Mouse (Mus musculus): ENCODE measurements around the gene Card14.

DNA sequence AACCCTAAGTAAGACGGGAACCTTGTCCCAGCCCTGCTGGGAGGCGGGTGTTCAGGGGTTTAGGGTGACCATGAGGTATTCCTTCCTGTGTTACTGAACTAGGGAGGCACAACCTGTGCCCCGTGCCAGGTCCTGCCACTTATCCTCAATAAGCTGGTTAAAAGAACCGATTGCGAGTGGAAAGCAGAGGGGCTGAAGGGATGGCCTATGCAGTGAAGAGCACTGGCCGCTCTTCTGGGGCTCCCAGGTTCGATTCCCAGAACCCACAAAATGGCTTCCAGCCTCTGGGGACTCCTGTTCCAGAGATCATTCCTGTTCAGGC, 85.9 kb downstream of the Card14 start:
- TF ChIP-seq GATA1 (IDR thresholded peaks at IDR 0.05; ENCODE audit: borderline replicate concordance, low read length) (no peak), FLI1 (IDR thresholded peaks at IDR 0.05; ENCODE audit: low read length) (no peak)
